Mouse (Mus musculus) liver, adult 2 months (tissue): ENCODE results near the gene Map1b.

Experiments
- CTCF ChIP-seq: fragments of 200-500 bp; IDR thresholded peaks from 2 replicates; pipeline ENCODE4 v1.5.1; 2011; ENCODE audit warnings: low read depth, low read length, control low read depth
- POLR2A ChIP-seq: fragments of 200-500 bp; IDR thresholded peaks from 2 replicates; pipeline ENCODE4 v1.6.1; 2011; ENCODE audit warnings: low read length, control low read depth; ENCODE audit not compliant: insufficient read depth; ENCODE audit errors: extremely low read depth

- TF ChIP-seq CTCF (no peak), POLR2A (no peak)
Measured at GRCm38 (mm10) chr13:99441700-99442433, 74.5 kb downstream of the Map1b start.
